Mouse (Mus musculus) thymus, adult 2 months (tissue): ENCODE measurements around the gene Arxes1. TPM values are rescaled to one million over a fixed set of nuclear protein-coding genes. Genes with fewer than 3 reads are reported as not detected.
"Not testable (repeated sequence)": the region's sequence is repeated elsewhere in the genome, so short reads cannot be mapped to it uniquely, and the experiment has no call there.

ENCODE experiments used
- DNase-seq: peaks from one replicate; pipeline ENCODE4 v3.0.0; 2021
- H3K27ac ChIP-seq: fragments of 200-500 bp; 2 replicates; pipeline ENCODE4 v1.5.1; 2012; ENCODE audit warnings: low read length, control low read depth; ENCODE audit not compliant: control insufficient read depth, insufficient read depth
- H3K27me3 ChIP-seq: fragments of 200-500 bp; 2 replicates; pipeline ENCODE4 v1.6.1; 2012; ENCODE audit warnings: mild to moderate bottlenecking, low read length, moderate library complexity, mixed read lengths; ENCODE audit not compliant: control insufficient read depth, insufficient read depth
- H3K36me3 ChIP-seq: fragments of 200-500 bp; 2 replicates; pipeline ENCODE4 v1.6.1; 2012; ENCODE audit warnings: mild to moderate bottlenecking, low read length, moderate library complexity; ENCODE audit not compliant: control insufficient read depth, insufficient read depth
- H3K4me1 ChIP-seq: fragments of 200-500 bp; replicated peaks from 2 replicates; pipeline ENCODE4 v1.6.1; 2012; ENCODE audit warnings: low read length; ENCODE audit not compliant: control insufficient read depth, insufficient read depth
- H3K4me3 ChIP-seq: fragments of 200-500 bp; 2 replicates; pipeline ENCODE4 v1.5.1; 2012; ENCODE audit warnings: mild to moderate bottlenecking, low read length, control low read depth, moderate library complexity; ENCODE audit not compliant: control insufficient read depth, insufficient read depth
- CTCF ChIP-seq: fragments of 200-500 bp; IDR thresholded peaks from 2 replicates; pipeline ENCODE4 v1.5.1; 2012; ENCODE audit warnings: mild to moderate bottlenecking, control low read depth, low read length, moderate library complexity, borderline replicate concordance; ENCODE audit not compliant: control insufficient read depth, poor library complexity, insufficient read depth; ENCODE audit errors: extremely low read depth
- POLR2A ChIP-seq: fragments of 200-500 bp; IDR thresholded peaks from 2 replicates; pipeline ENCODE4 v1.6.1; 2012; ENCODE audit warnings: mild to moderate bottlenecking, low read length, control low read depth, moderate library complexity; ENCODE audit not compliant: control insufficient read depth, poor library complexity, insufficient read depth; ENCODE audit errors: extremely low read depth
- WGBS: fragments of 180-500 bp; shearing (Covaris S2); methylation state at CpG from one replicate; pipeline ENCODE4 v1.1.7; 2018; 5-methylcytosine and 5-hydroxymethylcytosine counted together
- polyA plus RNA-seq: library from polyadenylated mRNA; depleted of rRNA; stranded (reverse); fragments of >200 nt; gene quantifications from 2 replicates; pipeline ENCODE4 v1.2.3, GENCODE M21; 2012; rRNA removed

Gene Arxes1
- polyA plus RNA-seq: 0.35 and 0.71 TPM in 2 replicates

DNA sequence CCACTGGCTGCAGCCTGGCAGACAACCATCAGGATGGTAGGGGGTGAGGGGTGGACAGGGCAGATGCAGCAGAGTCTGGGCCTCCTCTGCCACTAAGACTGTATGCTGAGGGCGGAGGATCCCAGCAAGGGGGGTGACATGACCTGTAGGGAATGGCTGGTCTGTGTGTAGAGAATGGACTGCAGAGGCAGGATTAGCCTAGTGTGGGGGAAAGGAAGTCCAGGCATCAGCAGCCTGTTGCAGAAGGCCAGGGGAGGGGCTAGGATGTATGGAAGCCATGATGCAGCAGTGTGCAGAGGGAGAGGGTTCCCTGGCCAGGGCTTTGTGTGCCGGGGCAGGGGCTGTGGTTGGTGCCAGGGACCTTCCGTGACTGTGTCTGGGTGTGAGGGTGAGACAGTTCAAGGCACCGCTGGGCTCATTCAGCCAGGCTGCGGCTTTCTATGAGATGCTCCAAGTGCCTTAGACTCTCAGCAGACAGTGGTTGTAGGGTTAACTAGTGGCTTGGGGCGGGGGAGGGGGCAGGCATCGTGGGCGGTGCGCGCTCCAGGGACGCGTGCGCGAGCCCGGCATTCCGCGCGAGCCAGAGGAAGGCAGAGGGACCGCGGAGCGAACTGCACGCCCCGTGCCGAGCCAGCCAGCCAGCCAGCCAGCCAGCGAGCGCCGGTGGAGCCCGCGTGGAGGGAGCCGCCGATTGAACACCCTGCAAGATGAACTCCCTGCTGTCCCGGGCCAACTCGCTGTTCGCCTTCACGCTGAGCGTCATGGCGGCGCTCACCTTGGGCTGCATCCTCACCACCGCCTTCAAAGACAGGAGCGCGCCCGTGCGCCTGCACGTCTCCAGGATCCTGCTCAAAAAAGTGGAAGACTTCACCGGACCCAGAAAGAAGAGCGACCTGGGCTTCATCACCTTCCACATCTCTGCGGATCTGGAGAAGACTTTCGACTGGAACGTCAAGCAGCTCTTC, at the start of gene Arxes1:
Arxes1 (plus strand) TSS at position 569 of the 965 bp plus-strand sequence.
- not testable (repeated sequence) for H3K27ac ChIP-seq, DNase-seq, H3K36me3 ChIP-seq, H3K4me1 ChIP-seq, H3K27me3 ChIP-seq, H3K4me3 ChIP-seq
- WGBS: 93% methylated on average over 1 of the region's 49 CpGs

GRCm38 (mm10) chrX:135984539-135985260, 48.5 kb upstream of the Arxes1 start:
- H3K27me3 ChIP-seq: no peaks in the 10 kb centered on the region
- H3K4me1 ChIP-seq: no peaks in the 10 kb centered on the region
- H3K27ac ChIP-seq: no peak overlapping the region
- TF ChIP-seq POLR2A: no peak
- no peak for TF ChIP-seq CTCF
- no peak for DNase-seq
- WGBS: 95% methylated on average over 6 of the region's 6 CpGs
- H3K36me3 ChIP-seq: no peaks in the 10 kb centered on the region
- H3K4me3 ChIP-seq: no peak overlapping the region

DNA sequence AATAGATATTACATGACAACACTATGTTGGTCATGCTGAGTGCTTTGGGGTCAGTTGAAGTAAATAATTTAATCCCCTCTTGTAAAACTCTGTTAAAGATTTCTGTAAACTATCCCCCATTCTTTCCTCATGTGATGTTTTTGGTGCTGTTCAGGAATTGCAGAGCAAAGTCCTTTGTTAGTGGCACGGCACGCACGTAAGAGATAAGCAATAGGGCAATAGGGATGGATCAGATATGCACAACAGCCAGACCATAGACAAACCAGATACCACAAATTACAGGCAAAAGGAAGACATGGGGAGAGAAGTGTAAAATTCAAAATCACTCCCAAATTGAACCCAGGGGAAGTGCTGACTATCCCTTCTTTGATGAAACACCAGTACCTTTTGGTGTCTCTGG, 46.9 kb upstream of the Arxes1 start:
- Histone ChIP-seq H3K4me3 (no peak overlapping the region), H3K27ac (no peak overlapping the region), H3K36me3 (no peaks in the 10 kb centered on the region), H3K27me3 (no peaks in the 10 kb centered on the region), H3K4me1 (no peaks in the 10 kb centered on the region)
- WGBS: 99% methylated on average over 3 of the region's 3 CpGs
- no peak for TF ChIP-seq POLR2A
- TF ChIP-seq CTCF: no peak
- no peak for DNase-seq

- Histone ChIP-seq H3K27me3 (no peaks in the 10 kb centered on the region), H3K27ac (no peak overlapping the region), H3K4me3 (no peak overlapping the region), H3K36me3 (no peaks in the 10 kb centered on the region), H3K4me1 (no peaks in the 10 kb centered on the region)
- 97% methylated on average over 2 of the region's 2 CpGs for WGBS
- DNase-seq: no peak
- TF ChIP-seq POLR2A (no peak), CTCF (no peak)
Measured at GRCm38 (mm10) chrX:135990661-135991060, 42.5 kb upstream of the Arxes1 start.

DNA sequence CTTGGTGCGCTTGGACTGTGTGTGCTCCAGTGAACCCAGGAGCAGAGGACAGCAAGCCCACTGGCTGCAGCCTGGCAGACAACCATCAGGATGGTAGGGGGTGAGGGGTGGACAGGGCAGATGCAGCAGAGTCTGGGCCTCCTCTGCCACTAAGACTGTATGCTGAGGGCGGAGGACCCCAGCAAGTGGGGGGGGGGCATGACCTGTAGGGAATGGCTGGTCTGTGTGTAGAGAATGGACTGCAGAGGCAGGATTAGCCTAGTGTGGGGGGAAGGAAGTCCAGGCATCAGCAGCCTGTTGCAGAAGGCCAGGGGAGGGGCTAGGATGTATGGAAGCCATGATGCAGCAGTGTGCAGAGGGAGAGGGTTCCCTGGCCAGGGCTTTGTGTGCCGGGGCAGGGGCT, 40.0 kb upstream of the Arxes1 start:
- H3K27ac ChIP-seq, H3K36me3 ChIP-seq, H3K27me3 ChIP-seq, H3K4me3 ChIP-seq, H3K4me1 ChIP-seq, DNase-seq: not testable (repeated sequence)
- WGBS: 98% methylated on average over 2 of the region's 3 CpGs

DNA sequence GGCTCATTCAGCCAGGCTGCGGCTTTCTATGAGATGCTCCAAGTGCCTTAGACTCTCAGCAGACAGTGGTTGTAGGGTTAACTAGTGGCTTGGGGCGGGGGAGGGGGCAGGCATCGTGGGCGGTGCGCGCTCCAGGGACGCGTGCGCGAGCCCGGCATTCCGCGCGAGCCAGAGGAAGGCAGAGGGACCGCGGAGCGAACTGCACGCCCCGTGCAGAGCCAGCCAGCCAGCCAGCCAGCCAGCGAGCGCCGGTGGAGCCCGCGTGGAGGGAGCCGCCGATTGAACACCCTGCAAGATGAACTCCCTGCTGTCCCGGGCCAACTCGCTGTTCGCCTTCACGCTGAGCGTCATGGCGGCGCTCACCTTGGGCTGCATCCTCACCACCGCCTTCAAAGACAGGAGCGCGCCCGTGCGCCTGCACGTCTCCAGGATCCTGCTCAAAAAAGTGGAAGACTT, 39.5 kb upstream of the Arxes1 start, which contains the start of gene Arxes2:
Arxes2 (plus strand) TSS at position 161 of the 456 bp plus-strand sequence.
- not testable (repeated sequence) for DNase-seq, H3K27ac ChIP-seq
- WGBS: 0% methylated on average over 16 of the region's 39 CpGs

More for the DNA sequence above, 39.5 kb upstream of the Arxes1 start, which contains the start of gene Arxes2:
- not testable (repeated sequence) for H3K4me1 ChIP-seq, H3K36me3 ChIP-seq, H3K27me3 ChIP-seq
- peak within 1 kb of the TSS; percentile 27 for H3K4me3 ChIP-seq
